Mouse (Mus musculus) lung, postnatal 36 days (tissue): Measurements from ENCODE around the gene 4931428F04Rik.

Source experiments
- DNase-seq: peaks from one replicate; pipeline ENCODE4 v3.0.0; 2022; ENCODE audit warnings: mixed read lengths

The 4931428F04Rik gene

DNA sequence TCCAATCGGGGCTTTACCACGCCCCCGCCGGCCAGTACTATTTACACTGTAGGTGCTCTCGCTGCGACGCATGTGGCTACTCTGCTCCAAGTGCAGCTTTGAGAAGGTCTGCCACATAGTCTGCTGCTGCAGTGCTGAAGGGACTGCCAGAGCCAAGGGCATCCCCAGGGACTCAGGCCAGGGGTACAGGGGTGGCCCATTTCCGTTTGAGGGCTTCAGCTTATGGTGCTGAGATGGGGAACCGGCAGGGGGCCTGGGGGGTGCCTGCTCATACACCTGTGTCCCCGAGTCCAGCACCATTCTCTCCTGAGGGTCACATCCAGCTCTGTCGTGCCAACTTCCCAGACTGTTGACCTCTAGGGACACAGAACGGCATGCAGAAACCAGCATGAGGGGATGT lies 4.2 kb downstream of the 4931428F04Rik start:
- DNase-seq: no peak

DNA sequence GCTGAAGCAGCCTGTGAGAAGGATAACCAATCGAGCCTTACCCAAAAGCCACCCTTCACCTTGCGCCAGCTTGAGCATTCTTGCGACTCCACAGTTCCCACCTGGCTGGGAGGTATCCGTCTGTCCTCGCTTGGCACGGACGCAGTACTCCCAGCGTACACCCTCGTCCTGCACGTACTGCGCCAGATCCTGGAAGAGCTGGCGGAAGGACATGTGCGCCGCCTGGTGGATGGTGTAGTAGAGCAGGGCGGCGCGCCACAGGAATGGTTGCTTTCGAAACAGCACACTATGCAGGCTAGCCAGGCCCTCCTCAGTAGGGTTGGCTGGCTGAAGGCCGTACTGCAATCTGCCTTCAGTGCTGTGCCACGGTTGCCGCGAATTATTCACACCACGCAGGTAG lies 6.6 kb downstream of the 4931428F04Rik start:
- DNase-seq: peak; percentile 74

DNA sequence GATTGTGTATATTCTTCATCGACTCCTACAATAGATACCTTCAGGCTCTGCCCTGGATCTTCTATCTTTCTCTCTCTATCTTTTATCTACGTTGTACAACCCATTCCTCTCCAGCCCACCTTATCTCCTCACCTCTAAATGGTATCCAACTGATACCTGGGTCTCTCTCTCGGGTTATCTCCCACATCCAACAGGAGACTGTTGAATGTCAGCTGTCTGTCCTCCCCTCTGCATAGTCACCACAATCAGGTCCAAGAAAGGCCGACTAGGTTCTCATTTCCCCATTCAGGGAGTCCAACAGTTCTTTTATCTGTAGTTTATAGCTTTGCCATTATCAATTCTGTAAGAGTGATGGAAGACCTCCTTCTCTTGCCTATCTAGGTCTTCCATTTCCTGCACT lies 7.4 kb downstream of the 4931428F04Rik start:
- DNase-seq: no peak

DNA sequence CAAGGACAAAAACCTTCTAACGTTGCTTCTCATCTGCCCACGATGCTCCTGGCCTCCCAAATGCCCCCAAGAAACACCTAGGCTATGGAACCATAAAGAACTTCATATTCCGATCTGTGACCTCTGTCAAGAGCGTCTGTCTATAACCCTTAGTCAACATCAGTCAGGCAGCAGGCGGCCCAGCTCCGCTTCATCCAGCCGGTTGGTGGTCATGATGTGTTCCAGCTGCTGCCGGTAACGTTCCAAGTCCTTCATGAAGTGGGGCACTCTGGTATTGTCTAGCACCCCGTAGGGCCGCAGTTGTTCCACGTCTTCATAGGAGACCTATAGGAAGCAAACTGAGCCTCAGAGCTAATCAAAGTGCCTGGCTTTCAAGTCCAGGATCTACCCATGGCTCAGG lies 7.8 kb downstream of the 4931428F04Rik start:
- DNase-seq: peak; percentile 66

DNA sequence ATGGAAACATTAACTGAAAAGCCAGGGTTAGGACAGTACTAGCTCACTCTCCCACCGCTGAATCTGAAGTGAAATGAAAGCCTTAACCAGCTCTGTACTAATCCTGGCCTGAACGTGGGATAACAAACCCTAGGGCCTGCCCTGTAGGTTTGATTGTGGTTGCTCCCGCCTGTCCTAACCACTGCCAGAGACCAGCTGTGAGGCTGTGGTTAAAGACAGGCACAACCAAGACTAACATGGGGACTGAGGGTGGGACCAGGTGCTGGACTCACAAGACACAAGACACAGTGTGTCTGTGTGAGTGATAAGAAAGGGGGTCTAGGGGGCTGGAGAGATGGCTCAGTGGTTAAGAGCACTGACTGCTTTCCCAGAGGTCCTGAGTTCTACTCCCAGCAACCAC lies 9.1 kb downstream of the 4931428F04Rik start:
- DNase-seq: no peak

DNA sequence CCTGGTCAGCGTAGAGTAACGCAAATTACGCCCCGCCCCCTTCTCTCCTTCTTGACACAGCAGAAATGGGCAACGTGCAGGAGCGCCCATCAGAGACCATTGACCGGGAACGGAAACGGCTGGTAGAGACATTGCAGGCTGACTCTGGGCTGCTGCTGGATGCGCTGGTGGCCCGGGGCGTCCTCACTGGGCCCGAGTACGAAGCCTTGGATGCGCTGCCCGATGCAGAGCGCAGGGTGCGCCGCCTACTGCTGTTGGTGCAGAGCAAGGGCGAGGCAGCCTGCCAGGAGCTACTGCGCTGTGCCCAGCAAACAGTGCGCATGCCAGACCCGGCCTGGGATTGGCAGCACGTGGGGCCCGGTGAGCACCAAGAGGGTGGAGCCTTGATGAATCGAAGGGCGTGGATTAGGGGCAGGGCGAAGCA lies 10.7 kb downstream of the 4931428F04Rik start:
- DNase-seq: peak; percentile 90

DNA sequence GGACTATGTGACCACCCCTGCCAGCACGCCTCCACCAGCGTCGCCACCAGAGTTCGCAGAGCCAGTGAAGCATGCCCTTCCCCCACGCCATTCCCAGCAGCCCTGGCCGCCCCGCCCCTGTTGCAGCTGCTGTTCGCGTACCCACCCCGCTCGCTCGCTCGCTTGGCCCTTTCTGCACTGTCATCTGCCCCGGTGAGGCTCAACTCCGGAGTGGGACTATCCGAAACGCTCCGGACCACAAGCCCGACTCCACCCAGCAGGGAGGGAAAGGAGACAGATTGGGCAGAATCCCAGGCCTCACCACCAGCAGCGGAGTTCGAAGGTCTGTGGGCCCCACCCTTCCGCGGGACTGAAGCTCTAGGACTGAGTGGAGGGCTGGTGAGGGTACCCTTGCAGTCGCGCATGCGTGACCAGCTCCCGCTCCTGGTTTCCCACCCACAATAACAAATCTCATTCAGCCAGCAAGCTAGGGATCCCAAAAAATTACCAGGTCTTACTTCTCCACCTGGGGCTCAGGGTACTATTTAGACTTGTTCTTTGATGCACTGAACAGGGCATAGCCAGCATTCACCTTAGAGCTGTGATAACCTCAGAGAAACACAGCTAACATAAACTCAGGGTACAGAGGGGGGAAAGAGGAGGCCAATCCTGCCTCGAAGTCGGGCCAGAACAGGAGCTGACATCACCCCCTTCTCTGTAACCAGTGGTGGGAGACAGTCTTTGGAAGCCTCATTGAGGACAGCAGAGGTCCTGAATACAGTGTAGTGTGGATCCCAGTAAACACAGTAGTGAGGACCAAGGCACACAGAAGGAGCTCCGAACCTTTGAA lies 13.2 kb downstream of the 4931428F04Rik start:
- DNase-seq: peak; percentile 78

DNA sequence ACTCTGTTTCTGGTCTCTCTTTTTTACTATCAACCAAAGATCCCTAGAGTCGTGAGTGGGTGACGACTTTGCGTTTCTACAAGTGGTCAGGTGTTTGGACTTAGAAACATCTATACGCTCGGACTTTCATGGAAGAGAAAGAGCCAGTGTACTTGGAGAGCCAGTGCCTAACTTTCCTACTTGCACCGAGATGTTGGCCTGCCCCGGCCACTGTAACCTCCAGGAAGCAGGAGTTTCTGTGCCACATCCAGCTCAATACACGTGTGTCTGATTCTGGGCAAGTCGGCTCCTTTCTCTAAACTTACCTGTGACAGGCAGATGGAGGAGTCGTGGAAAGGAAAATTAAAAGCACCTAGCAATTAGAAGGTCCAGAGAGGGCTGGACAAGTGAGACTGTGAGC lies 13.8 kb downstream of the 4931428F04Rik start, which contains the start of gene Nol3:
Nol3 (plus strand) TSS at position 301 of the 400 bp plus-strand sequence.
- no peak for DNase-seq

DNA sequence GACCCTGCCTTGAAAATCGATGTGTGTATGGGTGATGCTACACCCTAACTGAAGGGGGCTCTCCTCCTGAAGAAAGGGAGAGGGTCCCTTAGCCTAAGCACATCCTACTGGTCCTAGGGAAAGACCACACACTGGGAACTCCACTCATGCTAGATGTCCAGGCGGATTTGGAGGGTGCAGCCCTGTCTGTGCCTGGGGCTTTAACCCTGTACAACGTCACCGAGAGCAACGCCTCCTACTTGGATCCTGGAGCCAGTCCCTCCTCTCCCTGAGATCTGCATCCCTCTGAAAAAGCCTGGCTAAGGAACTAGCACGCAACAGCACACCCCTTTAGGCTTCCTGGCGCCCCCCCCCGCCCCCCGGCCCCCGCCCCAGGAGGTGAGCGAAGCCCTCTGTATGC lies 14.3 kb downstream of the 4931428F04Rik start:
- DNase-seq: no peak

DNA sequence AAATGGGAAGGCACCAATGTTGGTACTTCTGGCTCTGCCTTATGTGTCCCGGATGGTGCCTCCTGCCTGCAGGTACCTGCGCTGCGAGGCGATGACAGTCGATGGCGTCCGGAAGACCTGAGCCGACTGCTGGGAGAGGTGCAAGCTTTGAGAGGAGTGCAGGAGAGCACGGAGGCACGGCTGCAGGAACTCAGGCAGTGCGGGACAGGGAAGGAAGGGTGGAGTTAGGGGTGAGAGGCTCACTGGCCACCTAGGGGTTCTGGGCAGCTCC lies 18.8 kb downstream of the 4931428F04Rik start:
- no peak for DNase-seq

DNA sequence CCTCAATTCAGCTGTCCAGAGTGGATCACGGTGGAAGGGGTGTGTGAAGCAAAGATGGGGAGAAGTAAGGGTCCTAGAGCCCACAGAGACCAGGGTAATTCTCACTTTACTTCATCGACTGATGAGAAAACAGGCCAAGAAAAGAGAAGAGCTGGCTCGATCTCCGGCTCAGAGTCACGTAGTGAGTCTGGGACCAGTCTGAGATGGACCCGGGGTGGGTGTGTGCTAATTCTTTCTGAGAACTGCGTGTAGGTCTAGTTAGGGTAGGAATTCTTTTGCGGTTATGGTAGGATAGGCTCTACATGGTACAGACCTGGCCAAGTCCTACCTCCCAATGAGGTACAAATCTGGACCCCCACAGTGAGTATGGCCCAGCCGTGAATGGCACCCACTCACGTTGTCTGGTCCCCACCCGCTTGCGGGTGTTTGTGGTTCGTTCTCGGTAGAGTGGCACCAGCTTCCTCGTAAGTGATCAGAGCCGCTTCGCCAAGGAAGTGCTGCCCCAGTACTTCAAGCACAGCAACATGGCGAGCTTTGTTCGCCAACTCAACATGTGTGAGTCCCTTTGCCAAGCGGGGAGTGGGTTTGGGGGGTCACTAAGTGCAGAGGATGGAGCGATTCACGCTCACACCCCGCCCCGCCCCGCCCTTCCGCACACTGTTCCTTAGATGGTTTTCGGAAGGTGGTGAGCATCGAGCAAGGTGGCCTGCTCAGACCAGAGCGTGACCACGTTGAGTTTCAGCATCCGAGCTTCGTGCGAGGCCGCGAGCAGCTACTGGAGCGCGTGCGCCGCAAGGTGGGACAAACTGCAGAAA lies 19.4 kb downstream of the 4931428F04Rik start:
- DNase-seq: no peak

DNA sequence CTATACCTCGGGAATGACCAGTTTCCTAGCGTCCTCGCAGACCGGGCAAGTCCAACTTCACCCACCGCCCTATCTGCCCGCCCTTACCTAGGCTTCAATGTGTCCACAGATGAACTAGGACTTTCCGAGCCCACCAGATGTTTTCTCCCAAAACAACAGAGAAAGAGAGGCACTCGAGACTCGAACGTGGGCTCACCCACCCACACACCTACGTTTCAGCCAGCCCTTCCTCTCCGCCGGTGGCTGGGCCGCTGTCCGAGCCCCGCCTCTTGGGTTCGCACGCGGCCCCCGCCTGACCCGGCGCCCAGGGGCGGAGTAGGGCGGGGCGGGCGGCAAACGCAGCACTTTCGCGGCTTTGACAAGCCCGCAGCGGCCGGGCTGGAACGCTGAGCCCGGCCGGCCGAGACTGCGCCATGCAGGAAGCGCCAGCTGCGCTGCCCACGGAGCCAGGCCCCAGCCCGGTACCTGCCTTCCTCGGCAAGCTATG lies 20.2 kb downstream of the 4931428F04Rik start, which contains the start of gene Hsf4:
Hsf4 (plus strand) TSS at position 341 of the 487 bp plus-strand sequence.
- DNase-seq: peak; percentile 84

DNA sequence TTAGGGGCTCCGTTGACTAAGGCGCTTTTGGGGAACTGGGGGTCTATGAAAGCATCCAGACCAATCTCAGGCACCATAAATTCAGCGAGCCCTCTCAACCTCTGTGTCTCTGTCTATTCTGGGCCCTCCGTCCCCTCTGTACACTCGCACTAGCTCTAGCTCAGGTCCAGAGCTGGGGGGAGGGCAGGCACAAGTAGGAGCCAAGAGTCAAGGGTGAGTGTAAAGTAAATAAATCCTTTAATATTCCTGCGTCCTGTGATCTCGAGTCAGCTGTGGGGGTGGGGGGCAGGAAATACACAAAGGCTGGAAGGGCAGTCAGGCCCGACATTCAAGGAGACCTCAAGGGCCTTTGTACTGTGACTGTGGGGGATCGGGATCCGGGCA lies 20.6 kb downstream of the 4931428F04Rik start:
- DNase-seq: peak; percentile 86

DNA sequence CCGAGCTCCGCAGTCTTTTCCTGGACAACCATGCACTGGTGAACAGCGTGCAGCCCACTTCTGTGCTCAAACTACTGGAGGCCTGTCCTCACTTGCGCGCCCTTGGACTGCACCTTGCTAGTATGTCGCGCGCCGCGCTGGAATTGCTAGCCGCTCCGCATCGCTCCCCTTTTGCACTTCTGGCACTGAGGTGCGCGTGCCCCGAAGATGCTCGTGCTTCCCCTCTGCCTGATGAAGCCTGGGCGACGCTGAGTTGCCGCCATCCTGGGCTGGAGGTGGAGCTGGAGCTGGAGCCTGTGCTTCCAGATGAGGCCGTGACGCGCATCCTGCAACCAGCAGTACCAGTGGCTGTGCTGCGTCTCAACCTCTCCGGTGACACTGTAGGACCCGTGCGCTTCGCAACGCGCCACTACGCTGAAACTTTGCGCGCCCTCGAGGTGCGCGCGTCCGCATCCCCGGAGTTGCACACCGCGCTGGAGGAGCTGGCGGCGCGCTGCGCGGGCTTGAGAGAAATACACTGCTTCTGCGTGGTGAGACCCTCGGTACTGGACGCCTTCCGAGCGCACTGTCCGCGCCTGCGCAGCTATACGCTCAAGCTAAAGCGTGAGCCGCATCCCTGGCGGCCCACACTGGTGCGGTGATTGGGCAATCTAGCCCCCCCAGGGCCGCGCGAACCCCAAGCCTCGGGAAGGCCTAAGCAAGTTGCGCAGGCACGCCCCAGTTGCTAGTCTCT lies 21.2 kb downstream of the 4931428F04Rik start:
- DNase-seq: peak; percentile 34

DNA sequence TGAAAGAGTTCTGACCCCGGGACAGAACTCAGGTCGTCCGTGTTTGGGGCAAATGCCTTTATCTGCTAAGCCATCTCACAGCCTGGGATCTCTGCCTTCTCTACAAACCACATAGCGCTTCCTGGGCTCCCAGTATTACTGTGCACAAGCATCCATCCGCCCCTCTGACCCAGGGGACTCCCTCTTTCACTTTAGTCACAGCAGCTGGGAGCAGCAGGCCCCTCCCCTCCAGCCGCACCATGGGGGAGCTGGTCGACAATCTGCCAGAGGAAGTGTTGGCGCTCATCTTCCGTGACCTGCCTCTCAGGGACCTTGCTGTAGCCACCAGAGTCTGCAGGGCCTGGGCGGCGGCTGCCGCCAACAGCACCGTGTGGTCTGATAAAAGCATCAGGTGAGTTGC lies 22.9 kb downstream of the 4931428F04Rik start:
- no peak for DNase-seq

DNA sequence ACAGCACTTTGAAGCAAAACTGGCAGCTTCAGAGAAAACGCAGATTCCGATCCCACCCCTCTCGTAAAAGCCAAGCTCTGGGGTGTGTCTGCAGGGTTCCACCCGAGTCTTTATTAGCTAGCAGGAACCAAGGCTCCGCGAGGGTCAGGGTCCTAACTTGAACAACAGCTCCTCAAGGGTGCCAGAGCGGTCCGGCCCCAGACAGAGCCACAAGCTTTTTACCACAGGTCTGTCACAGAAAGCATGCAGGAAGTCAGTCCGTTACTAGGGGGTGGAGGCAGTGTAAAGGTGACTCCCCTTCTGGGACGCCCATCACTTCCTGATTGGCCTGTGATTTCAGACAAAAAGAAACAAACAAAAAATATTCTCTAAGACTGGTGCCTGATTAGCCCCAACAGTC lies 24.5 kb downstream of the 4931428F04Rik start:
- DNase-seq: peak; percentile 76

DNA sequence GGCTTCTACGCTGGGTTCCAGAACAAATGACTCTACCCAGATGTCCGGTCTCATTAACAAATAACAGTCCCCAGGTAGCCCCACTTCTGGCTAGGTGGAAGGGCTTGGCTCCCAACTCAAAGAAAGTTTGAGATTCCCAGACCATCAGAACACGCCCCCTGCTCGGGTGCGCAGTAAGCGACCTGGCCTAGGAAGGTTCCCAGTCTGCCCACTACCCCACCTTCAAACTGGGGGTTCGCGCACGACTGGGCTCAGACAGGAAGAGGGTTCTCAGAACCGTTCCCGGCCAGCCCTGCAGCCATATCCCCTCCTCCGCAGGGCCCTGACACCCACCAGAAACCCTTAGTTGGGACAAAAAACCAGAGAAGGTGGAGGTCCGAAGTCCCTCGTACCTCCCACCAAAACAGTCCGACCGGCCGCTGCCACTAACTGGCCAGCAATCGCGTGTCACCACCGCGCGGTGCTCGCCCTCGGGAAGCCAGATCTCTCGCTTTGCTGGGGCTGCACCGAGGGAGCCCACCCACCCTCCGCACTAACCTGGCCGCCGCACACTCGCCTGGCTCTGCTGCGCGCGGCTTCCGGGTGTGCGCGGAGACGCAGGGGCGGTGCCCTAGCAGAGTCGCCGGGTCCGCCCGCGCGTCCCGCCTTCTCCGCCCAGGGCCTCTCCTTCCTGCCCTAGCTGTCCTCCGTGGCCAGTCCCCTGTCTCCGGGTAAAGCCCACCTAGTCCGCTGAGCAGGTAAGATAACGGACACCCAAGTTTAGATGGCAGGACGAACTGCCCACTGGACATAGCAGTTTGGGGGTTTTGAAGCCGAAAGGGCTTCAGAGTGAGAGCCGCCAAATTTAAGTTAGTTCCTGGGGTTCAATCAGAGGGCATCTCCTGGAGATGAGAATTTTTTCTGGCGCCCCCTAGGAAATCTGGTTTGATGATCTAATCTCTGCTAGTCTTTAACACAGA lies 25.4 kb downstream of the 4931428F04Rik start, which contains the start of the genes Tradd and Fbxl8:
Tradd (minus strand) TSS at position 586 of the 959 bp plus-strand sequence.
Fbxl8 (plus strand) TSS at position 625 of the 959 bp plus-strand sequence.
- DNase-seq: peak; percentile 87

DNA sequence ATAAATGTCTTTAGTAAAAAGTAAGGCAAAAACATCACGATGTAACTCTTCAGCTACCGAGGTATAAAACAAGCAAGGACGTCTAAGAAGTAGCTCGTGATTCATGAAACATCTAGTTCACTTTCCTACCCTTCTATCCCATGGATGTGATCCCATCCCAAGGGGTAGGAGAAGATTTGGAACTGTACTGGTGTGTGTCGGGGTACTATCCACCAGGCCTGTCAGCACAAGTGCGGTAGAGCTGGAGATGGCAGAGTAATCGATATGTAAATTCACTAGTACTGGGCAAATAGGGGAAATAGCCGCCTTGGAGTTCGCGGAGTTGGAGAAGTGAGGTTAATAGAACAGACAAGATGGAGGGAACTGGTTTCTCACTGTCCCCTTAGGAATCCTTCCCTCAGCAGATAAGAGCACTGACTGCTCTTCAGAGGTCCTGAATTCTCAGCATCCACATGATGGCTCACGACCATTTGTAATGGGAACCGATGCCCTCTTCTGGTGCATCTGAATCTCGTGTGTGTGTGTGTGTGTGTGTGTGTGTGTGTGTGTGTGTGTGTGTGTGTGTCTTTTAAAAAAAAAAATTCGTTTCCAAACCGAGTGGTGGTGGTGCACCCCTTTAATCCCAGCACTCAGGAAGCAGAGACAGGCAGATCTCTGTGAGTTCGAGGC lies 26.3 kb downstream of the 4931428F04Rik start:
- no peak for DNase-seq

DNA sequence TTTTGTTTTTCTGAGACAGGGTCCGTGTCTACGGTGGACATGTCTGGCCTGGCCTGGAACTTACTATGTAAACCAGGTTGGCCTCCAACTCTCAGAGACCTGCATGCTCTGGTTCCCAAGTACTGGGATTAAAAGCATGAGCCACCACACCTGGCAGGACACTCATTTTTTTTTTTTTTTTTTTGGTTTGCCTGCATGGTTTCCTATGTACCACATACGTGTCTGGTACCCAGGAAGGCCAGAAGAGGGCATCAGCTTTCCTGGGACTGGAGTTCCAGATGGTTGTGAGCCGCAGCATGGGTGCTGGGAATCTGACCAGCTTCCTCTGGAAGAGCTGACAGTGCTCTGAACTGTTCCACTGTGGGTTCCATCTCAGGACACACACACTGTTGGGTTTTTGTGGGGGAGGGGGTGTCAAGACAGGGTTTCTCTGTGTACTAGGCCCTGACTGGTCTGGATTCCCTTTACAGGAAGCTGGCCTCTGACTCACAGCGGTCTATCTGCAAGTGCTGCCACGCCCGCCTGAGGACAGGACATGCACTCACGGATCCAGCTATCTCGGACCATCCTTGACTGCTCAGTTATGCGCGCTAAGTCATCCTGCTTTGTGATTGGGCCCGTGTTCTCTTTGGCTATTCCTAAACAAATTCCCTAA lies 28.2 kb downstream of the 4931428F04Rik start:
- no peak for DNase-seq

DNA sequence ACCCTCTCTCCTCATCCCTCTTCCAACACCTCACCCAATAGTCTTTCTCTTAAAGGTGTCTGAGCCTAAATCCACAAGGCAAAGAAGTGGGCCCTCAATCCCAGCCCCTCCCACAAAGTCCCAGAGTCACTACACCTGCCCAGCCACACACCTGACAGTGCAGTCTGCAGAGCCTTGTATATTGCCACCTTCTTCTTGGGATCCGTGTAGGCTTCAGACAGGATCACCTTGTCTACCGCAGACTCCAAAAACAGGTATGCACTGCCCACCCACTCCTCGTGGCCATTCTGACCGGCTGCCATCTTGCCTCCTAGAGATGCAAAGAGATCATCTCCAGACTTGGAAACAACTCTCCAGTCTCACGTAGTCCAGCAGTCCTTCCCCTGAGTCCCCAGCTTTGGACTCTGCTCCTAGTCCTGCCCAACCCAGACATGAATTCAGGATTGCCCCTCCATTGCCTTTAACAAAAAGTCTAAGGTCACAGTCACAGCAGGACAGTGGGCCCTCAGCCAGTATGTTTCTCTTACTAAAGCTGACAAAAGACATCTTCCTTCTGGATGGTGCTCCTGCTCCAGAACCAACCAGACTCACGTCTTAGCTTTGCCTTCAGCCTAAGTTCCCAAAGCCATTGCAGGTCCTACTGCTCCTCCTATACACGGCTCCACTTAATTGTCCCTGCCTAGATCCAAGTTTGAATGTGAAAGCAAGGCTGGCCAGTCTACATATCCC lies 29.1 kb downstream of the 4931428F04Rik start:
- DNase-seq: peak; percentile 64
